Mouse (Mus musculus): ENCODE results near the gene Klhdc10.

Gene Klhdc10

DNA sequence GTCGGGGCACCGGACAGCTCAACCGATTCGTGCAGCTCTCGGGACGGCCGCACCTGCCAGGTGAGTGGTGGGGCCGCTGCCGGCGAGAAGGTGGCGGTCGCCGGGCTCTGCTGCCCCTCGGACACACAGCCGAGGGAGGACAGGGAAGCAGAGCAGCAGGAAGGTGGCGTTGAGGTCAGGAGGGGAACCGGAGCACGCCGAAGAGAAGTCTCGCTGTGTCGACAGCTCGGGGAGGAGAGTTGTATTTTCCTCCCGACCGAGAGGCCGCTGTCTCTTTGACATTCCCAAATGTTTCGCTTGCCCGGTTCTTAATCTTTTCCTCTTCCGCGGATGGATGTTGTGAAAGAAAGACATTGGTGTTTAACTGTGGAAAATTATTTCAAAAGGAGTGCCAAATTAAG, 423 bp downstream of the Klhdc10 start:
- peak; percentile 21 for DNase-seq (ENCODE audit: low spot score)

DNA sequence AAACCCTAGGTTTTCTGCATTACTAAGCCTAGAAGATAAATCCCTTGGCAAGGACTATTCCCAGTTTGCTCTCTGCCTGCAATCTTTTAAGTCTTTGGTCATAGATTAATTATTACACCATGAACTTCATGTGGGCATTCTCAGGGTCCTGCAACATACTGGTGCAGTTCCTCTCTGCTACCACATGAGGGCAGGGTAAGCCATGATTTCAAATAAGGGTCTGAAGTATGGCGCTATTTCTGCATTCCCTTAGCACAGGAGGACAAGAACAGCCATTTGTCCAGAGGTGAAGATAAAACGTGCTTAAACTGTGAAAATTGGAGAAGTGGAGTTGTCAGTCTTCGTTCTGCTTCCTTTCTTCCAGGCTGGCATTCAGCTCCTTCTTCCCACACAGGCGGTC, 1.8 kb downstream of the Klhdc10 start:
- DNase-seq (ENCODE audit: low spot score), result peak; percentile 51

DNA sequence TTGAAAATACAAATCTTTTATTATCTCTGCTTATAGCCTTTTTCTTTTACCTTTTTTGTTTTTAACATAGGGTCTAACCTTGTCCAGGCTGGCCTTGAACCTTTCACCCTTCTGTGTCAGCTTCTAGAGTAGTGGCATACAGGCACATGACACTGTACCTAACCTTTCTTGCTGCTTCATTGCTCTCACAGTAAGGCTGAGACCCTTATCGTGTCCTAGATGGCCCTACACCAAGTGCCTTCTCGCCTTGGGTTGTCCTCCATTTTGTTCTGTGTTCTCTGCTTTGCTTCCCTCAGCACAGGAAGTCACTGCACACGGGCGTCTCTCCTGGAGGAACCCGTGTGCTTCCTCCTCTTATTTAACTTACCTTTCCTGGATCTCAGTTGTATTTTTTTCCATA, 3.0 kb downstream of the Klhdc10 start:
- DNase-seq (ENCODE audit: low spot score), result no peak

DNA sequence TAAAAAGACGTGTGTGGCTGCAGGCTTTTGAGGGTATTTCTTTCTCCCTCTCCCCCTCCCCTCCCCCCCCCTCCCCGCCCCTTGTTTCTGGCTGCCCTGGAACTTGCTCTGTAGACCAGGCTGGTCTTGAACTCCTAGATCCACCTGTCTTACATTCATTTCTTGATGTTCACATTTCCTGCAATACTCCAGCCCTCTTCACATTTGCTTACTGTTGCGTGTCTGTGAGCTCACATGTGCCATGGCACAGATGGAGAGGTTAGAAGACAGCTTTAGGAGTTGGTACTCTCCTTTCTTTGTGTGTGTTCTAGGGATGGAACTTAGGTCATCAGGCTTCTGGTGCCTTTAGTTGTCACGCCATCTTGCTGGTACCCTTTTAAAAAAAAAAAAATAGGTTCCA, 6.6 kb downstream of the Klhdc10 start:
- DNase-seq (ENCODE audit: low spot score), result no peak

DNA sequence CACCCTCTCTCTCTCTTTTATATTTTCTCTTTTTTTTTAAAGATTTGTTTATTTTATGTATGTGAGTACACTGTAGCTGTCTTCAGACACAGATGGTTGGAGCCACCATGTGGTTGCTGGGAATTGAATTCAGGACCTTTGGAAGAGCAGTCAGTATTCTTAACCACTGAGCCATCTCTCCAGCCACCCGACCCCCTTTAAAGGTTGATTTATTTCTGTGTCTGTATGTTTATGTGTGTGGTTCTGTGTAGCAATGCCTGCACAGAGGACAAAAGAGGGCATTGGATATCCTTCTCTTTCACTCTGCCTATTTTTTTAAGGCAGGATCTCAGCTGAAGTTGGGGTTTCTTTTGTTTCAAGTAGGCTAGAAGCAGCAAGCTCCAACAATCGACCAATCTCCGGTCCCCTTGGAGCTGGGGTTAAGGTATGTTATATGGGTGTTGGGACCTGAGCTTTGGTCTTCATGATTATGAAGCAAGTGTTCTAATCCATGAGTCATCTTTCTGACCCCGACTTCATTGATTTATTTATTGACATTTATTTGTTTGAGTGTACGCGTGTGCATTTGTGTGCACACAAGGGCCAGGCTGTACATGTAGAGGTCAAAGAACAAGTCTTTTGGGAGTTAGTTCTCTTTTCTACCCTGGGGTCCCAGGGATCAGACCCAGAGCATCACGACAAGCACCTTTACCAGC, 7.9 kb downstream of the Klhdc10 start:
- DNase-seq (ENCODE audit: low spot score), result no peak

DNA sequence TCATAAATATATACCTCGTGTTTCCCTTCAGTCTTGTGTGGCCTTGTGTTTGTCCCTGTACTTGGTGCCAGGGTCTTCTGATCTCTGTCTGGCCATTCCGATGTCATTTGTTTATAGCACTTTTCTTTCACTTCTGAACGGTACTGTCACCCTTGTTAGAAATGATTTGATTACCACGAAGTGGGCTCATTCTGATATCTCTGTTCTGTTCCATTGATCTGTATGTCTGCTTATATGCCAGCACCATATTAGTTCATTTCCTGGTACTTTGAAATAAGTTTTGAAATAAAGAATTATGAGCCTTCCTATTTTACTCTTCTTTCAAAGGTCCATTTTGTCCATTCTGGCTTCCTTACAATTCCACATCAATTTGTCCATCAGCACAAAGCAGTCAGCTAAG, 9.6 kb downstream of the Klhdc10 start:
- DNase-seq (ENCODE audit: low spot score), result no peak

DNA sequence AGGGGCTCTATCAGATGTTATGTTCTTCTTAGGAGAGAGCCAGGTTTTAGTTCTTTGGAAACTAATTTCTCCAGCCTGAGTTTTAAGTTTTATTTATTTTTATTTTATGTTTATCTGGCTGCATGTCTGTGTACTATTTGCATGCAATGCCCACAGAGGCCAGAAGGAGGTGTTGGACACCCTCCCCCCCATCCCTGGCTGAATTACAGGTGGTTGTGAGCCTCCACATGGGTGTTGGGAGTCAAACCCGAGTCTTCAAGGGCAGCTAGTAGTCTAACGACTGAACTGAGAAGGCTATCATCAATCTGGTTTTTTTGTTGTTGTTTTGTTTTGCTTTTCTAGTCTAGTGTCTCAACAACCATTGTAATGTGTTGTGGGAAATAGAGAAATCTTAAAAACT, 14.5 kb downstream of the Klhdc10 start:
- DNase-seq (ENCODE audit: low spot score), result no peak

DNA sequence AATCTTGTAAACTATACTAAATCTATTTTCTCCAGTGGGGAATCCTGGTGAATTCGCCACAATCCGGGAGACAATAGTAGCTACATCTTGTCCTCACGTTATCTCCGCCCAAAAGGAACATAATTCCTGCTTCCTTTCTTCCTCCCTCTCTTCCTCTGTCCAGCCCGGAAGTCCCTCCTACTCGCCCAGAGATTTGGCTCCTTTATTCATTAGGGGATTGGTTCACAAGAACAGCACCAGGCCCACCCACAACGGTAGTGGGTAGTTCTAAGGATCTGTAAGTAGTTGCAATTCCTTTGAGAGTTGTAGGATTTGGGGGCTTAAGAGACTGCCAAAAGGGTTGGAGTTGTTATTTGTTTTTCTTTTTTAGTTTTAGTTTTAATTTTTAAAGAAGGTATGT, 15.1 kb downstream of the Klhdc10 start:
- no peak for DNase-seq (ENCODE audit: low spot score)

DNA sequence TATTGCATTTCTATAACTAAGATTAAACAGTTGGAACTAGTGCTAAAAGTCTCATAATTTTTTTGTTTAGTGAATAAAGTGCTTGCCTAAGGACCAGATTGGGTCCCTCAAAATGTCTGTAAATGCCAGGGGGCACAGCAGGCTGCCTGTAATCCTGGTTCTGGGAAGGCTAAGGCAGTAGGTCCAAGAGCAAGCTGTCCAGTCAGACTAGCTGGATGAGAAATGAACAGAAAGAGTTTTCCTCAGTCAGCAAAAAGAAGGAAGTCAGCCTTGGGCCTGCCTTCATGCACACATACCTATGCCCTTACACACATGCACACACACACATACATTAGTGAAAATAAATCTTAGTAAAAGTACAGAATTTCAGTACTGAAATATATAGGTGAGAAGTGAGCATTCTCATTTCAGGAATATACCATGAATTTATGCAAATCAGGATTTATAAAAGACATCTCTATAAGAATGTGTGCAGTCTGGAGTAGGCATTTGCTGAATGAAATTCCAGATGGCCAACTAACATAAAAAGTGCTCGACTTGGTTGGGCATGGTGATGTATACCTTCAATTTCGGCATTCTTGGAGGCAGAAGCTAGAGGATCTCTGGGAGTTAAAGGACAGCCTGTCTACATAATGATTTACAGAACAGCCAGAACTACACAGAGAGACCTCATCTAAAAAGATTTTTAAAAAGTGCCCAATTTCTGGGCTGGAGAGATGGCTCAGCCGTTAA, 31.0 kb downstream of the Klhdc10 start:
- no peak for DNase-seq (ENCODE audit: low spot score)

DNA sequence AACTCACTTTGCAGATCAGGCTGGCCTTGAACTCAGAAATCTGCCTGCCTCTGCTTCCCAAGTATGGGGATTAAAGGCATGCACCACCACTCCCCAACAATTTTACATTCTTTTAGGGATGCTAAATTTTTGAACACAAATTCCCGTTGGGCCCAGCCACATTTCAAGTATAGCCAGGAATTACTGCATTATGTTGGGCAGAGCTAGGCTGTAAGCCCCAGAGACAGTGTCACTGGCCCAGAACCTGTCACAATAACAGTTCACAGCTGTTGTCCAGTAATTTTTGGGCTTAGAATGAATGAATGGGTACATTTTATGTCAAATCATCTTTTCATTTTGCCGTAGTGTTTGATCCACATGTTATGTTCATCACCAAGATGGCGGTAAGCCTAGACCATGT, 34.8 kb downstream of the Klhdc10 start:
- no peak for DNase-seq (ENCODE audit: low spot score)

DNA sequence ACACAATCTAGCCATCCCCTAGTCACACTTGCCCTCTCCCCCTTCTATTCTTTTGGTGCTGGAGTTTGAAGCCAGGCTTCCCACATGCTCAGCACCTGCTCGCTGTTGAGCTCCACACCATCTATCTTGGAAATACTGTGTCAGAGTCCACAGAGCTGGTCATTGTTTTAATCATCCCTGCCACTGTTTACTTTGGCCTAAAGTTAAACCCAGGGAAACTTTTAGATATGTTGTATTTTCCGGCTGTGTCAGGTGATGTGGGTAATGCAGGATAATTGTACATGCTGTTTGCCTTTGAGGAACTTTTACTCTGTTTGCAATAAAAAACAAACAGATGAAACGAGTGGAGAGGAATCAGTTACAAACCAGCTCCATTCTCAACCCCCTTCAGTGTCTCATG, 35.4 kb downstream of the Klhdc10 start:
- no peak for DNase-seq (ENCODE audit: low spot score)

DNA sequence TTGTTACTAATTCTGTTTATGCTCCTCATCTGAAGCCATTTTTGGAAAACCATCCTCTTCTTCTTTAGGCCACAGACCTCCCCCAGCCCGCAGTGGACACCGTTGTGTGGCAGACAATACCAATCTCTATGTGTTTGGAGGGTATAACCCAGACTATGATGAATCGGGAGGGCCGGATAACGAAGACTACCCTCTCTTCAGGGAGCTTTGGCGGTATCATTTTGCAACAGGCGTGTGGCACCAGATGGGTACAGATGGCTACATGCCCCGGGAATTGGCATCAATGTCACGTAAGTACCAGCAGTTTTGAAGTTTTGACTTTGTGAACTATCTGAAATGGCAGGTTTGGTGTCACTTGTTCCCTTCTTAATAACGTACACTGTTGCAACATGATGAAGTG, 37.9 kb downstream of the Klhdc10 start:
- DNase-seq (ENCODE audit: low spot score), result no peak

DNA sequence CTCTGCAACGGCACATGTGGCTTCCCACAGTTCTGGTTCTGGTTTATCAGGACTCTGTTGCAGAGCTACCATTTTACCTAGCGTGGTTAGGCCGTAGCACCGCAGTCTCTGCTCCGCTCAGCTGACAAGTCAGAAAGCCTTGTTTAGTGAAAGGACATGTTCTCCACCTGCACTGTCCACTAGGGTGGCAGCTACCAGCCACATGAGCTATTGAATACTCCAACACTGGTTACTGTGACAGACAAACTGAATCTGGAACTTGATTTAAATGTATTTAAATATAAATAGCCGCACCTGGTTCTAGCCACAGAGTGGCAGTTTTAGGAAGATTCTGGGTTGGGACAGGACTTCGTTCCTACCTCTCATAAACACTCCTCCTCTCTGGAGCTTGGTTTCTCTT, 55.3 kb downstream of the Klhdc10 start:
- DNase-seq (ENCODE audit: low spot score), result no peak

DNA sequence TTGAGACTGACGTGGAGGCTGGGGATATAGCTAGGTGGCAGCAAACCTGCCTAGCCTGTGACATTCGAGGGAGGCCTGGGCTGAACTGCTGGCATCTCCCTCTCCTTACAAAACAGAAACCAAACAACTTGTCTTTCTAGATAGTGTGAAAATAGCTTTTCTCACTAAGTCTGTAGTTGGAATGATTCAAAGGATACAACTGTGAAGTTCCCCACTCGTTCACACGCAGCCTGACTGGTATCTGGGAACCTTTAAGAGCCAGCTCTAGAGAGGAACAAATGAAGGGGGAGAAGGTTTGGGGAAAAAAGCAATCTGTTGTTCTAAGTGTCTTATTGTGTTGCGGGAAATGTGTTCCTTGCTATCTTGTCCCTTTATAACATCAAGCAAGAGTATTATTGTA, 57.0 kb downstream of the Klhdc10 start:
- no peak for DNase-seq (ENCODE audit: low spot score)

DNA sequence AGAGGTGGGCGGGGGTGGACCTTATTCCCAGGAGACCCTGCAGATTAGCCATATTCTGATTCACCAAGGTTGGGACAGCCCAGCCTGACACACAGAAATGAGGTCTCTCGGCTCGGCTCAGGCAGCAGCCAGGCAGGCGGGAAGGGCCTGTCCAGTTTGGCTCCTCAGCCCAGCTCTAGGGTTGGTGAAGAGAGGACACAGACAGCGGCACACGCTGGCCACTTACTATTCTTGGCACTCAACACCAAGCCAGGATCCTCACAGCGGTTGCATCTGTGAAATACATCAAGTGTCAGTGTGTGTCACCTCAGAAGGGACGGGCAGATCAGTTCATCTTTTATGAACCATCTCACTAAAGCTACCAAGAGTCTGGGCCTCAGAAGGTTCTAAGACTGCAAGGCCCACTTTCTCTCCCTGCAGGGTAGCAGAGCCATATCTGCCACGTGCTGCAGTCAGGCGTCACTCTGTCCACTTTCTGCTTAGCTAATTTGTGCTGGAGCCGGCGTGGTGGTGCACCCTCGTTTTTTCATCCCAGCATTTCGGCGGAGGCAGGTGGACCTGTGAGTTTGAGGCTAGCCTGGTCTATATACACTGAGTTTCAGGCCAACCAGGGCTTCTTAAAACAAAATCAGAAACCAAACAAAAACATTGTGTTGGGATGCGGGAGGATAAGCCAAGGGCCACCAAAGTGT, 57.5 kb downstream of the Klhdc10 start:
- no peak for DNase-seq (ENCODE audit: low spot score)

DNA sequence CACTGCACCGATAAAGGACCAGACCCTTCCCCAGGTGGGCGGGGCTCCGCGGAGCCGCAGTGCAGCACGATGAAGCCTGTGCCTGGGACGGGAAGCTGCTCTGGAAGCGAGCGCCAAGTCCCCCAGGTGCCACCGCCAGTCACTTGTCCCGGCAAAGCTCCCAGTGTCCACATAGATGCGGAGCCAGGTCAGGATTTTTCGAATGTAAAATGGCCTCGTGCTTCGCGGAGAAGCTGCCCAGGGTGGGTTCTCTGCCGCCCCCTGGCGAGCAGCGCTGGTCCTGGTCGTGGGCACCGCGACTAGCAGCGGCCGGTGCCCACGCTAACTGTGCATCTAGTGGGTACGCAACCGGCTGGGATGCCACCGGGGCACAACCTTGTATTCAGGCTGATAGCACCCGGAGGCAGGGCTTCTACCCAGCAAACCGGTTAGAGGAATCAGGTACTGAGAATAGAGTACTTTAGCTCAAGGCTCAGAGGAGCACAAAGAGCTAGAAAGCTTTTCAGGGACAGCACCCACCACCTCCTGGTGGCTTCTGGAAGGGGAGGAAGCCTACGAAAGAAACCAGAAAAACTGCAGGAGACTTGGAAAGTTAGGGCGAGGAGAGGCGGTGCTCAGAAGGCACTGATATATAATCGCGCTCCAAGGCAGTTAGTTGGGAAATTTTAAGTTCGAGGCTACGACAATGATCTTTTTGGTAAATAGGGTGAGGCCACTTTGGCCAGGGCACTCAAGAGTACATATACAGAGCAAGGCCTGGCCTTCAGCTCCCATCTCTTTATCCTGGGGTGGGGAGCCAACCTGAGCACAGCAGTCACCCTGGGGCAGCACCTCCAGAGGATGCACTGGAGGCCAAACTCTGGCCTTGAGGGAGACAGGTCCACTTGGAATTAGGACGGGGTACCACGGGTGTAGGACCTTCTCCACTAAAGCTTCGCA, 58.4 kb downstream of the Klhdc10 start:
- no peak for DNase-seq (ENCODE audit: low spot score)

DNA sequence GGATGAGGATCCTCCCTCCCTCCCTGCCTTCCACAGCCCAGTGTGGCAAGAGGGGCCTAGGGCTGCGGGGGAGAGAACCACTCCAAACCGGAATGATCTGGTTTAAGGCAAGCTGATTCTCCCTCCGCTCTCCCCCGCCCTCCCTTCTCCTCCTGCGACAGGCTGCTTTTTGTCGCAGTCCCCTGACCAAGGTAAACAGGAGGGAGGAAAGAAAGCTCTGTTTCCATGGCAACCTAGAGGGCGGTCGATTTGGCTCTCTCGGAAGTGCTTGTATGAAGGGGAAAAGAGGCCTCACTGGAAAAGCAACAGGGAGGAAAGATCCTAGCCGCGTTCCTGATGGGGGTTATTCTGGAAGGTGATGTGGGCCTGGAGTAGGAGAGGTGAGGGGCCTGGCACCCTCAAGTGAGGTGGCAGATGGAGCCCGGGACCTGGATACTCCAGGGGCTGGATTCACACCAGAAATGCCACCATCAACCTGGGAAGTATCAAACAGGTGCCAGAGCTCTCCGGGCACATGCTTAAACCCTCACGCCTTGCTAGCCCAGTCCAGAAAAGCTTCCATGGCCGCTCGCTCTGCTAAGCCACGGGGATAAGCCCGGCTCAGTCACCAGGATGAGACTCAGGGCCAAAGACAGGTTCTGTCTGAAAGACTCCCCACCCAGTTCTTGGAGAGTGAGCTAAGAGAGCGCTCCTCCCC, 59.2 kb downstream of the Klhdc10 start:
- DNase-seq (ENCODE audit: low spot score), result peak; percentile 80

DNA sequence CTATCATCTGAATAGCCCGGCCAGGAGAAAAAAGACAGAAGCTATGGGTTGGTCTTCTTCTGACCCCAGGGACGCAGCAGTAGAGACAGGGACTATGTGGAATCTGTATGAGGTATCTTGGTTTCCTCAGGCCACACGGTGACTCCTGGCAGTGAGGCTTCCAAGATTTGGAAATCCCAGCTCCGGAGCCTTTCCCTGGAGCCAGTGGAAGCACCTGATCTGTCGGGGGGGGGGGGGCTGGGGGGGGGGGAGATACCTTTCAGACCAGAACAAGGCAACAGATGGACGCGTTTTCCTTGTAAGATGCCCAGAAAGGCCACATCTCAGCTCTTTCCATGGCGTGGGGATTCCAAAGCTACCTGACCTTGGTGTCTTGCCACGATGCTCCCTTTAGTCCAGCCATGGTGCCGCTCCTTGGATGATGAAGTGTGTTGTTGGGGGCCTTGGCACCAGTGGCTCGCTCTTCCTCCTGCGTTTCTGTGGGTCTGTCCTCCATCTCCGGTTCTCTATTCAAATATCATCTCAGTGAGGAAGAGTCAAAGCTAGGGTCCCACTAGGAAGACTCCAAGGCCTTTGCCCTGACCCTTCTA, 60.2 kb downstream of the Klhdc10 start:
- no peak for DNase-seq (ENCODE audit: low spot score)

DNA sequence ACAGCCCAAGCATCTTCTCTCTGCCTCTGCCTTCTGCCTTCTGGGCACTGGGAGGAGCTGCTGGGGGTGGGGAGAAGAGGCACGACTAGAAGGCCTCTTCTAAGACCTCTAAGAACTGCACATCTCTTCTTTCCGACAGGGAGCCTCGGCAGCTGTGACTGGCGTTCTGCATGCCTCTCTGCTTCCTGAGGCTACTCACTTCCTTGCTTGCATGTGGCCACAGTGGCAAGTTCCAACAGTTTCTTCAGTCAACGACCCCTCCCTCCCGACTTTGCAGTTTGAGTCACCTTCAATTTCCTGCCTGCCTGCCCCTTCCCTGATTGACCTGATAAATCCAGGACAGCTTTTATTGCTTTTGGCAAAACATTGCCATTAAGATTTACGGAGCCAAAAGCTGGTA, 61.2 kb downstream of the Klhdc10 start:
- no peak for DNase-seq (ENCODE audit: low spot score)

DNA sequence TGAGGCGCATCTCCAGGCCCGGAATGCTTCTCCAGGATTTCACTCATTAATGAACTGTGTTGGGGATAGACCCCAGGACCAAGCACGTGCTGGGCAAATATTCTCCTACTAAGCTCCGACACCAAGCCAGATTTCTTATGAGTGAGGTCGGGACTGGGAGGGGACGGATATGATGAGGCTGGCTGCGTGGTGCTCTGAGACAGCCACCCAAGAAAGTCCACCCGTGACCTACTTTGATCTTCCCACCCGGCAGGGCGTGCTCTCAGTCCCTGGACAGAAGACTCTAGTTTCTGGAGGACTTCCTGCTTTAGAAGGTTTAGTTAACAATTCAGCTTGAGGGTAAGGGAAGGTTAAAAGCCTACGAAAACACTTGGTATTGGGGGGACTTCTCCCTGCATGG, 63.9 kb downstream of the Klhdc10 start:
- DNase-seq (ENCODE audit: low spot score), result no peak

DNA sequence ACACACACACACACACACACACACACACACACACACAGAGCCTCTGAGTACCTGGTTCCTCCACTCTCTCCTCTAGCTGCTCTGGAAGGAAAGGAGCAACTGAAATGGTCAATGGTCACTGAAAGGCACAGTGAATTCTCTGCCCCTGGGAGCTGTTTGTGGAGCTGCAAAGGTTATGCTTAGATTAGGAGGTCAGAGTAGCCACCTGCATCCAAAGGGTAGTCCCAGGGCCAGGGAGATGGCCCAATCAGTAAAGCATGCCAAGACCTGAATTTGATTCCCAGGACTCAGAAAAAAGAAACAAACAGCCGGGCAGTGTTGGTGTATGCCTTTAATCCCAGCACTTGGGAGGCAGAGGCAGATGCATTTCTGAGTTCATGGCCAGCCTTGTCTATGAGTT, 66.4 kb downstream of the Klhdc10 start:
- DNase-seq (ENCODE audit: low spot score), result no peak
